Mouse (Mus musculus): ENCODE data around the gene Txndc8. TPM values are rescaled to one million over a fixed set of nuclear protein-coding genes. Genes with fewer than 3 reads are reported as not detected.

Gene Txndc8
- total RNA-seq (2023), result not detected

GRCm38 (mm10) chr4:58009024-58009423, at the start of gene Txndc8:
TSS of gene Txndc8 (minus strand) at chr4:58009124.

GRCm38 (mm10) chr4:57956029-57956960, 52.6 kb downstream of the Txndc8 start, which contains the start of gene Txn1:
TSS of gene Txn1 (minus strand) at chr4:57956411.

Other genes with a start within 250 kb of the Txndc8 start
- not detected for gene D630039A03Rik, start 92.8 kb downstream of the Txndc8 start, total RNA-seq (2023)
- gene Txn1, start 52.7 kb downstream of the Txndc8 start, total RNA-seq (2023), result 100 to 1,000 TPM; 362 to 385 TPM
- gene Svep1, start 197.7 kb upstream of the Txndc8 start, total RNA-seq (2023), result not detected